Mouse (Mus musculus): ENCODE data around the gene Cttnbp2nl. TPM values are rescaled to one million over a fixed set of nuclear protein-coding genes. Genes with fewer than 3 reads are reported as not detected.

The Cttnbp2nl gene
- polyA plus RNA-seq, 1 experiment from 2014 or later, result 27.4 TPM

- 71% methylated on average over 10 of the region's 10 CpGs for WGBS
- H3K4me2 ChIP-seq (replicated peaks; ENCODE audit: low read depth, low read length), result no peak overlapping the region
- ATAC-seq (ENCODE audit: low FRiP score, low TSS enrichment), result no peak
- peaks cover 60% of the 10 kb centered on the region for H3K36me3 ChIP-seq (ENCODE audit: control insufficient read depth, insufficient read depth, low read length)
- H3K9ac ChIP-seq (ENCODE audit: low read depth, low read length), result no peak overlapping the region
- H3K9me3 ChIP-seq (ENCODE audit: control insufficient read depth, low read length), result no peaks in the 10 kb centered on the region
- peak overlapping the region; percentile 7; the same call in 1 of the 2 replicates for H3K27ac ChIP-seq (ENCODE audit: low read depth, low read length)
- no peaks in the 10 kb centered on the region; the same call in 1 of the 2 replicates for H3K4me1 ChIP-seq (ENCODE audit: control insufficient read depth, insufficient read depth, low read length)
- no peaks in the 10 kb centered on the region for H3K27me3 ChIP-seq (ENCODE audit: control insufficient read depth, insufficient read depth, low read length)
- H3K4me3 ChIP-seq (ENCODE audit: low read length), result no peak overlapping the region
Observed at GRCm38 (mm10) chr3:105036281-105036847, 16.6 kb downstream of the Cttnbp2nl start.

- Histone ChIP-seq H3K4me2 (replicated peaks; ENCODE audit: low read depth, low read length) (no peak overlapping the region), H3K4me3 (ENCODE audit: low read length) (no peak overlapping the region), H3K9me3 (ENCODE audit: control insufficient read depth, low read length) (no peaks in the 10 kb centered on the region), H3K36me3 (ENCODE audit: control insufficient read depth, insufficient read depth, low read length) (peaks cover 13% of the 10 kb centered on the region; the same call in 1 of the 2 replicates), H3K4me1 (ENCODE audit: control insufficient read depth, insufficient read depth, low read length) (no peaks in the 10 kb centered on the region), H3K27me3 (ENCODE audit: control insufficient read depth, insufficient read depth, low read length) (no peaks in the 10 kb centered on the region), H3K9ac (ENCODE audit: low read depth, low read length) (no peak overlapping the region), H3K27ac (ENCODE audit: low read depth, low read length) (peak overlapping the region; percentile 38; the same call in 1 of the 2 replicates)
- WGBS, result 80% methylated on average over 10 of the region's 10 CpGs
- ATAC-seq (ENCODE audit: low FRiP score, low TSS enrichment), result no peak
Observed at GRCm38 (mm10) chr3:105023371-105024005, 29.5 kb downstream of the Cttnbp2nl start.

GRCm38 (mm10) chr3:105019826-105020692, 32.9 kb downstream of the Cttnbp2nl start:
- Histone ChIP-seq H3K27me3 (ENCODE audit: control insufficient read depth, insufficient read depth, low read length) (no peaks in the 10 kb centered on the region), H3K9ac (ENCODE audit: low read depth, low read length) (no peak overlapping the region), H3K9me3 (ENCODE audit: control insufficient read depth, low read length) (no peaks in the 10 kb centered on the region), H3K4me2 (replicated peaks; ENCODE audit: low read depth, low read length) (no peak overlapping the region), H3K36me3 (ENCODE audit: control insufficient read depth, insufficient read depth, low read length) (0 out of 2 replicates have a peak, but pooled peaks cover 3% of the 10 kb centered on the region), H3K4me3 (ENCODE audit: low read length) (no peak overlapping the region), H3K27ac (ENCODE audit: low read depth, low read length) (no peak overlapping the region; the same call in 1 of the 2 replicates), H3K4me1 (ENCODE audit: control insufficient read depth, insufficient read depth, low read length) (no peaks in the 10 kb centered on the region)
- ATAC-seq (ENCODE audit: low FRiP score, low TSS enrichment), result no peak
- WGBS, result 58% methylated on average over 12 of the region's 12 CpGs

GRCm38 (mm10) chr3:105018783-105019105, 34.2 kb downstream of the Cttnbp2nl start:
- H3K4me1 ChIP-seq (ENCODE audit: control insufficient read depth, insufficient read depth, low read length), result no peaks in the 10 kb centered on the region
- peak overlapping the region; percentile 33; the same call in 1 of the 2 replicates for H3K27ac ChIP-seq (ENCODE audit: low read depth, low read length)
- ATAC-seq (ENCODE audit: low FRiP score, low TSS enrichment), result no peak
- H3K36me3 ChIP-seq (ENCODE audit: control insufficient read depth, insufficient read depth, low read length), result 0 out of 2 replicates have a peak, but pooled peaks cover 3% of the 10 kb centered on the region
- H3K9ac ChIP-seq (ENCODE audit: low read depth, low read length), result no peak overlapping the region
- H3K9me3 ChIP-seq (ENCODE audit: control insufficient read depth, low read length), result no peaks in the 10 kb centered on the region
- H3K4me2 ChIP-seq (replicated peaks; ENCODE audit: low read depth, low read length), result no peak overlapping the region
- H3K4me3 ChIP-seq (ENCODE audit: low read length), result no peak overlapping the region
- H3K27me3 ChIP-seq (ENCODE audit: control insufficient read depth, insufficient read depth, low read length), result no peaks in the 10 kb centered on the region
- 80% methylated on average over 6 of the region's 6 CpGs for WGBS

- peak overlapping the region; percentile 33; the same call in 1 of the 2 replicates for H3K27ac ChIP-seq (ENCODE audit: low read depth, low read length)
- WGBS, result 77% methylated on average over 10 of the region's 10 CpGs
Observed at GRCm38 (mm10) chr3:105018085-105018782, 34.7 kb downstream of the Cttnbp2nl start.

GRCm38 (mm10) chr3:105017314-105017713, 35.6 kb downstream of the Cttnbp2nl start:
- Histone ChIP-seq H3K4me3 (ENCODE audit: low read length) (no peak overlapping the region), H3K9me3 (ENCODE audit: control insufficient read depth, low read length) (no peaks in the 10 kb centered on the region), H3K4me2 (replicated peaks; ENCODE audit: low read depth, low read length) (no peak overlapping the region), H3K9ac (ENCODE audit: low read depth, low read length) (no peak overlapping the region), H3K4me1 (ENCODE audit: control insufficient read depth, insufficient read depth, low read length) (no peaks in the 10 kb centered on the region), H3K27me3 (ENCODE audit: control insufficient read depth, insufficient read depth, low read length) (no peaks in the 10 kb centered on the region), H3K36me3 (ENCODE audit: control insufficient read depth, insufficient read depth, low read length) (no peaks in the 10 kb centered on the region), H3K27ac (ENCODE audit: low read depth, low read length) (peak overlapping the region; percentile 1; the same call in 1 of the 2 replicates)
- no peak for ATAC-seq (ENCODE audit: low FRiP score, low TSS enrichment)
- 85% methylated on average over 8 of the region's 8 CpGs for WGBS

More at GRCm38 (mm10) chr3:105018085-105018782, 34.7 kb downstream of the Cttnbp2nl start:
- Histone ChIP-seq H3K27me3 (ENCODE audit: control insufficient read depth, insufficient read depth, low read length) (no peaks in the 10 kb centered on the region), H3K4me2 (replicated peaks; ENCODE audit: low read depth, low read length) (no peak overlapping the region), H3K9me3 (ENCODE audit: control insufficient read depth, low read length) (no peaks in the 10 kb centered on the region), H3K36me3 (ENCODE audit: control insufficient read depth, insufficient read depth, low read length) (0 out of 2 replicates have a peak, but pooled peaks cover 3% of the 10 kb centered on the region), H3K4me1 (ENCODE audit: control insufficient read depth, insufficient read depth, low read length) (no peaks in the 10 kb centered on the region), H3K4me3 (ENCODE audit: low read length) (no peak overlapping the region), H3K9ac (ENCODE audit: low read depth, low read length) (no peak overlapping the region)
- no peak for ATAC-seq (ENCODE audit: low FRiP score, low TSS enrichment)

GRCm38 (mm10) chr3:105016204-105016603, 36.7 kb downstream of the Cttnbp2nl start:
- 80% methylated on average over 7 of the region's 7 CpGs for WGBS
- H3K36me3 ChIP-seq (ENCODE audit: control insufficient read depth, insufficient read depth, low read length), result no peaks in the 10 kb centered on the region
- ATAC-seq (ENCODE audit: low FRiP score, low TSS enrichment), result no peak
- no peaks in the 10 kb centered on the region for H3K27me3 ChIP-seq (ENCODE audit: control insufficient read depth, insufficient read depth, low read length)
- no peak overlapping the region for H3K27ac ChIP-seq (ENCODE audit: low read depth, low read length)
- no peak overlapping the region for H3K4me3 ChIP-seq (ENCODE audit: low read length)
- H3K9ac ChIP-seq (ENCODE audit: low read depth, low read length), result no peak overlapping the region
- no peaks in the 10 kb centered on the region for H3K4me1 ChIP-seq (ENCODE audit: control insufficient read depth, insufficient read depth, low read length)
- H3K4me2 ChIP-seq (replicated peaks; ENCODE audit: low read depth, low read length), result no peak overlapping the region
- no peaks in the 10 kb centered on the region for H3K9me3 ChIP-seq (ENCODE audit: control insufficient read depth, low read length)

GRCm38 (mm10) chr3:105014908-105015307, 38.0 kb downstream of the Cttnbp2nl start:
- no peaks in the 10 kb centered on the region for H3K4me1 ChIP-seq (ENCODE audit: control insufficient read depth, insufficient read depth, low read length)
- ATAC-seq (ENCODE audit: low FRiP score, low TSS enrichment), result no peak
- no peaks in the 10 kb centered on the region for H3K27me3 ChIP-seq (ENCODE audit: control insufficient read depth, insufficient read depth, low read length)
- 84% methylated on average over 2 of the region's 2 CpGs for WGBS
- H3K4me2 ChIP-seq (replicated peaks; ENCODE audit: low read depth, low read length), result no peak overlapping the region
- no peak overlapping the region for H3K4me3 ChIP-seq (ENCODE audit: low read length)
- no peaks in the 10 kb centered on the region for H3K9me3 ChIP-seq (ENCODE audit: control insufficient read depth, low read length)
- H3K27ac ChIP-seq (ENCODE audit: low read depth, low read length), result no peak overlapping the region
- H3K36me3 ChIP-seq (ENCODE audit: control insufficient read depth, insufficient read depth, low read length), result peaks cover 11% of the 10 kb centered on the region
- no peak overlapping the region for H3K9ac ChIP-seq (ENCODE audit: low read depth, low read length)

All from kidney, embryonic 14.5 days (tissue).